ENCODE assay signal across 8 mouse cellular contexts in the genomic region with DNA sequence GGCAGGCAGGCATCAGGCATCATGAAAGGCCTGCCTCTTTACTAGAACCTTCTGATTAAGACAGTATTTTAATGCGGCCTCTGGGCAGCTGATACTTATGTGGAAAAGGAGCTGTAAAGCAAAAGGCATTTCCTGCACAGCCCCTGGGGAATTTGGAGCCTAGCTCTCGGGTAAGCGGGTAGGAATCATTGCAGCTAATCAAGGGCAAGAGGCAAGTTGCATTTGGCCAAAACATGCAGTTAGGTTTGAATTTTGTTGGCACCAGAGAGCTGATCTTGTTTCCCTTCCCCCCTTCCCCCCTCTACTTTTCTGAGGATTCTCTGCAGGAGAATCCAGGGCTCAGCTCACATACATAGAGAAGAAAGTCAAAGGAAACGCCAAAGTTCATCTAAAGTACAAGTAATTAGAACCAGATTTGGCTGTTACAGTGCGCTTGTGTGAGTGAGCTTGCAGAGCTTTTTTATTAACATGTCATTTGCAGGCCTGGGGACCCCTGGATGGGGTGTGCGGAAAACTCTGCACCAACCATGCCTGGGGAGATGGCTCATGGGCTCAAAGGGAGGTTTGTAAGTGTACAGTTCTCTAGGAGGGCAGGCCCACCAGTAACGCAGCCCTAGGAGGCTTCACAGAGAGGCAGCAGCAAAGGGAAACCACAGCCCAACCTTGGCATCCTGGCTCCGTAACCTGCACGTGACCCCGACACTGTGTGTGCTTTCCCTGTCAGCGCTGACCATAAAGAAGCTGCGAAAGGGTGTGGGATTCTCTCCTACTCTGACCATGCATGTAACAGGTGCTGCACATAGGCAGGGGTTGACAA.
DNase-seq lines count a peak whose midpoint lies in the region; ATAC-seq and TF ChIP-seq lines count a peak whose summit lies in the region.

No protein-coding gene starts in this region.

- intact Hi-C loops in left cerebral cortex, postnatal 14 days (cut with DNase I): no loop called here

- WGBS in liver, adult 2 months: 68% methylated on average over 12 of the region's 12 CpGs

- H3K27me3 ChIP-seq in liver, adult 2 months (ENCODE audit: control insufficient read depth, insufficient read depth, low read length): no peaks in the 10 kb centered on the region

- no peak overlapping the region for H3K4me3 ChIP-seq in liver, adult 2 months (ENCODE audit: insufficient read depth, low read depth, low read length)

- H3K36me3 ChIP-seq in liver, adult 2 months (ENCODE audit: control insufficient read depth, insufficient read depth, low read length): no peaks in the 10 kb centered on the region

- no peak for TF ChIP-seq POLR2A in liver, adult 2 months (IDR thresholded peaks at IDR 0.05; ENCODE audit: extremely low read depth, insufficient read depth, low read length)

- no peak for DNase-seq in liver, adult 2 months (ENCODE audit: extremely low read depth, low read depth, low spot score)
- DNase-seq in liver: no peak
- peak; percentile 65 to 78 for DNase-seq in heart, adult 18-20 months
- DNase-seq in kidney, adult 18-20 months: peak; percentile 36
- DNase-seq in neural tube, embryonic 10.5 days (ENCODE audit: extremely low spot score, low spot score): peak; percentile 49
- DNase-seq in left cerebral cortex, postnatal 14 days (ENCODE audit: low spot score in 2 of 2): no peak

- H3K9ac ChIP-seq in liver, adult 2 months (ENCODE audit: low read depth, low read length): no peak overlapping the region

- H3K4me1 ChIP-seq in liver, adult 2 months (ENCODE audit: control insufficient read depth, insufficient read depth, low read length): peaks cover 4% of the 10 kb centered on the region; the same call in 1 of the 2 replicates

- H3K79me2 ChIP-seq in liver, adult 2 months (ENCODE audit: control insufficient read depth, insufficient read depth, low read length): peaks cover 8% of the 10 kb centered on the region; the same call in 1 of the 2 replicates

- TF ChIP-seq CTCF in liver, adult 2 months (IDR thresholded peaks at IDR 0.05; ENCODE audit: low read depth, low read length): no peak

- no peak for ATAC-seq in erythroid progenitor cell, adult 5-6 weeks (replicated peaks; ENCODE audit: low FRiP score, poor library complexity, severe bottlenecking)
- ATAC-seq in erythroblast, adult 5-6 weeks (replicated peaks; ENCODE audit: low FRiP score, poor library complexity, severe bottlenecking): no peak

- peak overlapping the region; percentile 29; the same call in 1 of the 2 replicates for H3K27ac ChIP-seq in liver, adult 2 months (replicated peaks; ENCODE audit: insufficient read depth, low read depth, low read length)

Comparison
In these comparisons a context has a peak if more than half of its experiments do, and no peak if none do; other contexts are left out.
1. DNase-seq: peak in heart, adult 18-20 months (2 of 2), kidney, adult 18-20 months (single experiment) and neural tube, embryonic 10.5 days (single experiment); none in liver, adult 2 months (single experiment), liver (single experiment) and left cerebral cortex, postnatal 14 days (0 of 2).